Mouse (Mus musculus) liver, adult 2 months (tissue): ENCODE data around the gene Kansl3. TPM values are rescaled to one million over a fixed set of nuclear protein-coding genes. Genes with fewer than 3 reads are reported as not detected.

Experiments
- DNase-seq: peaks from one replicate; pipeline ENCODE4 v3.0.0-alpha.2; 2011; ENCODE audit warnings: low read depth, low spot score; ENCODE audit errors: extremely low read depth
- H3K27ac ChIP-seq: fragments of 200-500 bp; replicated peaks from 2 replicates; pipeline ENCODE4 v1.5.1; 2012; ENCODE audit warnings: low read depth, mild to moderate bottlenecking, control low read depth, inconsistent platforms, low read length; ENCODE audit not compliant: insufficient read depth
- H3K27me3 ChIP-seq: fragments of 200-500 bp; 2 replicates; pipeline ENCODE4 v1.6.1; 2012; ENCODE audit warnings: mild to moderate bottlenecking, moderate library complexity, low read length, inconsistent platforms; ENCODE audit not compliant: control insufficient read depth, insufficient read depth
- H3K36me3 ChIP-seq: fragments of 200-500 bp; 2 replicates; pipeline ENCODE4 v1.6.1; 2012; ENCODE audit warnings: low read length, inconsistent platforms; ENCODE audit not compliant: control insufficient read depth, insufficient read depth
- H3K4me1 ChIP-seq: fragments of 200-500 bp; 2 replicates; pipeline ENCODE4 v1.6.1; 2011; ENCODE audit warnings: low read length; ENCODE audit not compliant: control insufficient read depth, insufficient read depth
- H3K4me3 ChIP-seq: fragments of 200-500 bp; 2 replicates; pipeline ENCODE4 v1.5.1; 2011; ENCODE audit warnings: low read depth, mild to moderate bottlenecking, control low read depth, low read length, moderate library complexity; ENCODE audit not compliant: insufficient read depth
- H3K79me2 ChIP-seq: fragments of 200-500 bp; 2 replicates; pipeline ENCODE4 v1.6.1; 2012; ENCODE audit warnings: inconsistent platforms, mild to moderate bottlenecking, low read length, moderate library complexity; ENCODE audit not compliant: control insufficient read depth, insufficient read depth
- H3K9ac ChIP-seq: fragments of 200-500 bp; 2 replicates; pipeline ENCODE4 v1.6.1; 2012; ENCODE audit warnings: low read depth, mild to moderate bottlenecking, control low read depth, inconsistent platforms, low read length
- CTCF ChIP-seq: fragments of 200-500 bp; IDR thresholded peaks from 2 replicates; pipeline ENCODE4 v1.5.1; 2011; ENCODE audit warnings: low read depth, low read length, control low read depth
- POLR2A ChIP-seq: fragments of 200-500 bp; IDR thresholded peaks from 2 replicates; pipeline ENCODE4 v1.6.1; 2011; ENCODE audit warnings: low read length, control low read depth; ENCODE audit not compliant: insufficient read depth; ENCODE audit errors: extremely low read depth
- WGBS: fragments of 180-500 bp; shearing (Covaris S2); methylation state at CpG from one replicate; pipeline ENCODE4 v1.1.7; 2018; 5-methylcytosine and 5-hydroxymethylcytosine counted together
- polyA plus RNA-seq: library from polyadenylated mRNA; depleted of rRNA; stranded (reverse); fragments of >200 nt; gene quantifications from 2 replicates; pipeline ENCODE4 v1.2.3, GENCODE M21; 2012
- total RNA-seq: library from RNA; depleted of rRNA; stranded (reverse); fragments of >200 nt; gene quantifications from 2 replicates; pipeline ENCODE4 v1.2.3, GENCODE M21; 2014

The Kansl3 gene
- total and polyA plus RNA-seq, 2 experiments = 14.9 to 25.4 TPM

DNA sequence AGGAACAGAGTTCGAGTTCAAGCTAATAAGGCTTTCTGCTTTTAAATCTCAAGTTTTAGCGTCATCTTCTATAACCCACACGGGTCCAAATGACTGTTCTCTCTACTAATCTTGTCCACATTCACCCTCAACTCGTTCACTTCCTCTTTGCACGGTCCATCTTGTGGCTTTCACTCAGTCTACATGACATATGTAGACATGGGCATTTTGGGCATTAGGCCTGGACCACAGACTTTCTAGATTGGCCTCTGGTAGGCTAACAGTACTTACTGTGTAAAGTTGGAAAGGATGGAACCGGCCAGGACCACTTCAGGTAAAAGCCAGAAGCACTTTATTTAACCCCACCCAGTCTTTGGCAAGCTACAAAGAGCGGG, 61.9 kb downstream of the Kansl3 start:
- H3K4me1 ChIP-seq = peaks cover 5% of the 10 kb centered on the region
- no peak overlapping the region for H3K4me3 ChIP-seq
- H3K9ac ChIP-seq = no peak overlapping the region
- H3K27ac ChIP-seq = no peak overlapping the region
- no peaks in the 10 kb centered on the region for H3K27me3 ChIP-seq
- TF ChIP-seq POLR2A (no peak), CTCF (no peak)
- 64% methylated on average over 7 of the region's 7 CpGs for WGBS
- no peaks in the 10 kb centered on the region; the same call in 1 of the 2 replicates for H3K79me2 ChIP-seq
- no peaks in the 10 kb centered on the region for H3K36me3 ChIP-seq
- no peak for DNase-seq

DNA sequence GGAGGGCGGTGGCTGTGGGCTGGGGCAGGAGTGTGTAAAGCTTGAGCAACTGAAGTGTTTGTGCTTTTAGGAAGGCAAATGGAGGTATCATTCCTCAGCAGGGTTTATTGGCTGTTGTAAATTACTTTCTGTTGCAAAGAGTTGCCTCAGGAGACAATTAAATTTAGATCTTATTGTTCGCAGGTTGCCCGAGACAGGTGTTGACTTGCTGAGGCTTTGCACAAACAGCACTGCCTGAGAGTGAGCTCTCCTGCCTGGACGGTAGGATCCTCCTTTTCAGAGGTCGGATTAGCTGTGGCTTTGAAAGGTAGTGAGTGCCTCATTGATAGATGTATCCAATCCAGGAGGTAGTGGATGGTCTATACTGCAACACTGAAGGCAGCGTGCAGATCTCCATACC, 62.9 kb downstream of the Kansl3 start:
- no peaks in the 10 kb centered on the region for H3K27me3 ChIP-seq
- TF ChIP-seq POLR2A (no peak), CTCF (no peak)
- DNase-seq = no peak

DNA sequence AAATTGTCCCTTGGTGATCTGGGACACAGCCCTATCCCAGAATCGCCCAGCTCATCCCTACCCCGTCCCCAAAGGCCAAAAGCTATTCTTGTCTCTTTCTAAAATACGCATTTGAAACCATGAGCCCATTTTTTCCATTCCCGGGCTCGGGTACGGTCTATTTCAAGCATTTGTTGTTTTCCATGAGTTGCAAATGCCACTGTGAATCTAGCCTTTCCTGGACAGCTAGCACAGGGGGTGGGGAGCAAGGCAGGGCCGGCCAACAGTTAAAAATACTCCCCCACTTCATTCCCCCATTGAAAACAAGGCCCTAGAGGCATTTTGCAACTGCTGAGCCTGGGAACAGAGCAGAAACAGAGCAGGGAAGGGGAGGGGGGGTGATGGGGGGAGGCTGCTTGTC, 64.2 kb downstream of the Kansl3 start:
- Histone ChIP-seq H3K4me3 (no peak overlapping the region), H3K4me1 (peaks cover 5% of the 10 kb centered on the region), H3K27me3 (no peaks in the 10 kb centered on the region), H3K79me2 (no peaks in the 10 kb centered on the region; the same call in 1 of the 2 replicates), H3K27ac (no peak overlapping the region), H3K9ac (no peak overlapping the region), H3K36me3 (no peaks in the 10 kb centered on the region)
- whole genome bisulfite sequencing = 75% methylated on average over 7 of the region's 7 CpGs
- TF ChIP-seq CTCF (no peak), POLR2A (no peak)
- DNase-seq = no peak

More for the DNA sequence above, 62.9 kb downstream of the Kansl3 start:
- Histone ChIP-seq H3K4me3 (no peak overlapping the region), H3K79me2 (no peaks in the 10 kb centered on the region; the same call in 1 of the 2 replicates), H3K27ac (no peak overlapping the region), H3K36me3 (no peaks in the 10 kb centered on the region), H3K4me1 (peaks cover 5% of the 10 kb centered on the region), H3K9ac (no peak overlapping the region)
- 88% methylated on average over 6 of the region's 6 CpGs for WGBS

- Histone ChIP-seq H3K9ac (no peak overlapping the region), H3K27ac (no peak overlapping the region), H3K27me3 (no peaks in the 10 kb centered on the region), H3K4me1 (peaks cover 5% of the 10 kb centered on the region), H3K36me3 (no peaks in the 10 kb centered on the region), H3K4me3 (peak overlapping the region; percentile 9; the same call in 1 of the 2 replicates), H3K79me2 (no peaks in the 10 kb centered on the region)
- peak; percentile 44 for DNase-seq
- WGBS = 10% methylated on average over 30 of the region's 30 CpGs
- no peak for TF ChIP-seq CTCF
- TF ChIP-seq POLR2A = no peak
These were observed 65.3 kb downstream of the Kansl3 start for GRCm38 (mm10) chr1:36303381-36304320.

- no peak for TF ChIP-seq POLR2A
- TF ChIP-seq CTCF = no peak
- no peak for DNase-seq
- Histone ChIP-seq H3K9ac (no peak overlapping the region), H3K27me3 (no peaks in the 10 kb centered on the region), H3K79me2 (no peaks in the 10 kb centered on the region), H3K36me3 (no peaks in the 10 kb centered on the region), H3K4me3 (peak overlapping the region; percentile 9; the same call in 1 of the 2 replicates), H3K4me1 (peaks cover 2% of the 10 kb centered on the region), H3K27ac (no peak overlapping the region)
- WGBS = 25% methylated on average over 9 of the region's 9 CpGs
These were observed 66.0 kb downstream of the Kansl3 start for GRCm38 (mm10) chr1:36302957-36303356.

DNA sequence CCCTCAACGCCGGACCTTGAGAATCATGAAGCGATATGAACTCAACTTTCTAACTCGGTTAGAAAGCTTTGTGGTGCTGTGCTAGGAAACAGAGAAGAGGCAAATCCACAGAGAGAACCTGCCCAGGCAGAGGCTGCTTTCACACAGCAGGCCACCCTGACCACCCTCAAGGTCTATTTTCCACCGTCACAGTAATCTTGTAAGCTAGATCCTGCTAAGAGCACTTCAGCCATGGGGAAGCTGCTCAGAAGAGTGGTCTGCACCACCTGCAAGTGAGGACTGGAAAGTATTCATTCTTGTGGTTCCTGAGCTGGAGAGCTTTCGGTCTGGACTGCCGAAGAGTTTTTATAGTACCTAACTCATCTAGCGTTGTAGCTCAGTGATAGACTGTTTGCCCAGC, 66.7 kb downstream of the Kansl3 start:
- H3K79me2 ChIP-seq = no peaks in the 10 kb centered on the region
- H3K36me3 ChIP-seq = no peaks in the 10 kb centered on the region
- peaks cover 2% of the 10 kb centered on the region for H3K4me1 ChIP-seq
- TF ChIP-seq CTCF (no peak), POLR2A (no peak)
- no peak overlapping the region for H3K9ac ChIP-seq
- no peak overlapping the region for H3K4me3 ChIP-seq
- 90% methylated on average over 8 of the region's 8 CpGs for WGBS
- no peak for DNase-seq
- no peak overlapping the region for H3K27ac ChIP-seq
- H3K27me3 ChIP-seq = no peaks in the 10 kb centered on the region
